Mouse (Mus musculus) hindbrain, embryonic 13.5 days (tissue): ENCODE results near the gene Btrc. TPM values are rescaled to one million over a fixed set of nuclear protein-coding genes. Genes with fewer than 3 reads are reported as not detected.
"Not testable (repeated sequence)": the region's sequence is repeated elsewhere in the genome, so short reads cannot be mapped to it uniquely, and the experiment has no call there.

ENCODE experiments used
- ATAC-seq: fragments of 200-750 bp; cut with Nextera tagmentation; 2 replicates; pipeline ENCODE4 v1.8.0; 2017; ENCODE audit warnings: moderate TSS enrichment; ENCODE audit not compliant: low FRiP score
- H3K27ac ChIP-seq: fragments of 300-500 bp; sonication (generic); 2 replicates; pipeline ENCODE4 v1.5.1; 2015; ENCODE audit warnings: inconsistent platforms, mild to moderate bottlenecking, moderate library complexity
- H3K27me3 ChIP-seq: fragments of 300-500 bp; sonication (generic); 2 replicates; pipeline ENCODE4 v1.6.1; 2015; ENCODE audit warnings: mild to moderate bottlenecking, inconsistent platforms
- H3K36me3 ChIP-seq: fragments of 300-500 bp; sonication (generic); 2 replicates; pipeline ENCODE4 v1.6.1; 2015; ENCODE audit warnings: mild to moderate bottlenecking, inconsistent platforms
- H3K4me1 ChIP-seq: fragments of 300-500 bp; sonication (generic); replicated peaks from 2 replicates; pipeline ENCODE4 v1.6.1; 2015; ENCODE audit warnings: inconsistent platforms
- H3K4me2 ChIP-seq: fragments of 300-500 bp; sonication (generic); 2 replicates; pipeline ENCODE4 v1.6.1; 2015; ENCODE audit warnings: inconsistent platforms, mild to moderate bottlenecking, moderate library complexity
- H3K4me3 ChIP-seq: fragments of 300-500 bp; sonication (generic); 2 replicates; pipeline ENCODE4 v1.5.1; 2015; ENCODE audit warnings: mild to moderate bottlenecking, inconsistent platforms
- H3K9ac ChIP-seq: fragments of 300-500 bp; sonication (generic); 2 replicates; pipeline ENCODE4 v1.6.1; 2015; ENCODE audit warnings: mild to moderate bottlenecking, inconsistent platforms
- H3K9me3 ChIP-seq: fragments of 300-500 bp; sonication (generic); 2 replicates; pipeline ENCODE4 v1.6.1; 2016; ENCODE audit warnings: inconsistent platforms
- WGBS: fragments of 180-500 bp; shearing (Covaris S2); methylation state at CpG from one replicate; pipeline ENCODE4 v1.1.7; 2015; 5-methylcytosine and 5-hydroxymethylcytosine counted together
- polyA plus RNA-seq: library from polyadenylated mRNA; unstranded; fragments of >200 nt; fragmentation: Nextera tagmentation; extraction: Ambion mirVana; gene quantifications from 2 replicates; pipeline ENCODE4 v1.2.1, GENCODE M21; 2015

Gene Btrc
- polyA plus RNA-seq, 1 experiment from 2014 or later, result 71.6 TPM

GRCm38 (mm10) chr19:45432351-45432750 lies 68.8 kb downstream of the Btrc start:
- H3K36me3 ChIP-seq, result no peaks in the 10 kb centered on the region
- no peak overlapping the region for H3K4me3 ChIP-seq
- peak overlapping the region; percentile 31 for H3K27ac ChIP-seq
- no peak overlapping the region for H3K4me2 ChIP-seq
- H3K9ac ChIP-seq, result no peak overlapping the region
- no peaks in the 10 kb centered on the region for H3K27me3 ChIP-seq
- ATAC-seq, result no peak
- H3K4me1 ChIP-seq, result peaks cover 20% of the 10 kb centered on the region
- WGBS, result 58% methylated on average over 3 of the region's 3 CpGs
- H3K9me3 ChIP-seq, result no peaks in the 10 kb centered on the region

GRCm38 (mm10) chr19:45436019-45436418 lies 72.5 kb downstream of the Btrc start:
- not testable (repeated sequence) for H3K9me3 ChIP-seq, H3K27ac ChIP-seq, H3K4me3 ChIP-seq, H3K27me3 ChIP-seq, H3K36me3 ChIP-seq, H3K4me2 ChIP-seq, ATAC-seq, H3K9ac ChIP-seq
- H3K4me1 ChIP-seq, result peaks cover 40% of the 10 kb centered on the region

DNA sequence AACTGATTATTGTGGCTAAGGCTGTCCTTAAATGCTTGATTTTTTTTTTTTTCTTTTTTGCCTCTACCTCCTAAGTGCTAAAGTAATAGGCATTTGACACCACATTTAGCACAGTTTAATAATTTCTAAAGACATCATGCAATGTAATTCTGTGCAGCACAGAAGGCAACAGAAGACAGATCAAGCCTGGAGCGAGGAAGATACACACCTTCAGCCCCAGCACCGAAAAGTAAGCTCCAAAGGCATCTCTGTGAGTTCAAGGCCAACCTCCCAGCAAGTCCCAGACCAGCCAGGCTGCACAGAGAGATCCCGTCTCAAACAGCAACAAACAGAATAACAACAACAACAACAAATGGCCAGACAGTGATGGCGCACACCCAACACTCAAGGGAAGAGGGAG lies 73.6 kb downstream of the Btrc start:
- Histone ChIP-seq H3K9ac (no peak overlapping the region), H3K36me3 (no peaks in the 10 kb centered on the region), H3K27ac (no peak overlapping the region), H3K27me3 (no peaks in the 10 kb centered on the region), H3K9me3 (no peaks in the 10 kb centered on the region), H3K4me2 (no peak overlapping the region), H3K4me1 (peaks cover 43% of the 10 kb centered on the region), H3K4me3 (no peak overlapping the region)
- ATAC-seq, result no peak
- 83% methylated on average over 4 of the region's 4 CpGs for WGBS

DNA sequence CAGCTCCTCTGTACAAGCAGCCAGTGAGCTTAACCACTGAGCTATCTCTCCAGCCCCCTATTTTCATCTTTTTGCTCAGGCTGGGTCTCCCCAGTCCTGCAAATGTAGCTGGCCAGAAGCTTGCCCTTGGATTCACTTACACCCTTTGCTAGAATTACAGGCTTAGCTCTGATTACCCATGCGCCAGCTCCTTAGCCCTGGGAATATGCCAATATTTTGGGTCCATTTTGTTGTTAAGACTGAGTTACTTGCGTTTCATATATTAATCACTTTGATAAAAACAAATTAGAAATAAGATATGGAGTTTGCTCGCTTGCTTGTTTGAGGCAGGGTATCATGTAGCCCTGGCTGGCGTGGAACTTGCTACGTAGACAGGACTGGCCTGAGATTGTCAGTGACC lies 74.7 kb downstream of the Btrc start:
- Histone ChIP-seq H3K9me3 (no peaks in the 10 kb centered on the region), H3K4me2 (no peak overlapping the region), H3K36me3 (no peaks in the 10 kb centered on the region), H3K4me3 (no peak overlapping the region), H3K4me1 (peaks cover 33% of the 10 kb centered on the region), H3K9ac (no peak overlapping the region), H3K27me3 (no peaks in the 10 kb centered on the region), H3K27ac (no peak overlapping the region)
- ATAC-seq, result no peak
- WGBS, result 91% methylated on average over 5 of the region's 5 CpGs

- H3K4me3 ChIP-seq, result no peak overlapping the region
- 58% methylated on average over 6 of the region's 6 CpGs for WGBS
- no peak overlapping the region for H3K4me2 ChIP-seq
- no peaks in the 10 kb centered on the region for H3K9me3 ChIP-seq
- H3K36me3 ChIP-seq, result no peaks in the 10 kb centered on the region
- H3K9ac ChIP-seq, result no peak overlapping the region
- peaks cover 32% of the 10 kb centered on the region for H3K4me1 ChIP-seq
- ATAC-seq, result no peak
- H3K27me3 ChIP-seq, result 0 out of 2 replicates have a peak, but pooled peaks cover 3% of the 10 kb centered on the region
- peak overlapping the region; percentile 53 for H3K27ac ChIP-seq
These were observed 75.7 kb downstream of the Btrc start for GRCm38 (mm10) chr19:45438928-45439846.

DNA sequence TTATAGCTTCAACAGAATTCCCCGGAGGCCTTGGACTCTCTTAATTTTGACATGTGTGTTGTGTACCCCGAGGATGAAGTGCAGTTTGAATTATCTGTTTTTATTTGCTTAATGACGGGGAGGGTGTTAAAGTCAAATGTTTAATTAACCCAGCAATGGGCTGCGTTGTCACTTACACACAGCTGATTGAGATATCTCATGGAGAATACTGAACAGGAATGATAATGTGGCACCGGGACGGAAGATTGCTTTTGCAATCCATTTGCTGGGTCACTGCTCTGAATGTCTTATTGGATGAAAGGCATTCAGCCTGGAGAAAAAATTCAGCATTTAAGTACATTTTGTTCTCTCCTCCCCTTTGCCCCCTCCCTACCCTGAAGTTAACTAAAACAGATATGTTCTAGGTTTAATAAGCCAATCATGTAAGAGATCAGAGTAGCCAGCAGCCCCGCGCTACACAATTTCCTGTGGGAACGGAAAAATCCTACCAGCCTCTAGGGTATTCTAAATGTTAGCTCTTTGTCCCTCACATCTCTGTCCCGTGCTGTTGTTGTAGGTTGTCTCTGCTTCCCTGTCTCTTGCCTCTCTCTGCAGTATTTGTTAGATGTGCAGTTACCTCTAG lies 77.1 kb downstream of the Btrc start:
- no peak overlapping the region for H3K4me3 ChIP-seq
- H3K27ac ChIP-seq, result peak overlapping the region; percentile 80
- H3K9ac ChIP-seq, result no peak overlapping the region
- H3K27me3 ChIP-seq, result 0 out of 2 replicates have a peak, but pooled peaks cover 4% of the 10 kb centered on the region
- ATAC-seq, result 0 out of 2 replicates have a peak, but pooled peaks have one; percentile 49
- H3K4me2 ChIP-seq, result peak overlapping the region; percentile 9; the same call in 1 of the 2 replicates
- no peaks in the 10 kb centered on the region for H3K9me3 ChIP-seq
- 27% methylated on average over 10 of the region's 10 CpGs for WGBS
- no peaks in the 10 kb centered on the region for H3K36me3 ChIP-seq
- peaks cover 33% of the 10 kb centered on the region for H3K4me1 ChIP-seq

GRCm38 (mm10) chr19:45441717-45442116 lies 78.2 kb downstream of the Btrc start:
- Histone ChIP-seq H3K4me1 (peaks cover 40% of the 10 kb centered on the region), H3K27ac (peak overlapping the region; percentile 60), H3K4me3 (no peak overlapping the region), H3K27me3 (0 out of 2 replicates have a peak, but pooled peaks cover 4% of the 10 kb centered on the region), H3K36me3 (no peaks in the 10 kb centered on the region), H3K9ac (no peak overlapping the region), H3K4me2 (no peak overlapping the region), H3K9me3 (no peaks in the 10 kb centered on the region)
- ATAC-seq, result no peak
- WGBS, result 40% methylated on average over 7 of the region's 7 CpGs

DNA sequence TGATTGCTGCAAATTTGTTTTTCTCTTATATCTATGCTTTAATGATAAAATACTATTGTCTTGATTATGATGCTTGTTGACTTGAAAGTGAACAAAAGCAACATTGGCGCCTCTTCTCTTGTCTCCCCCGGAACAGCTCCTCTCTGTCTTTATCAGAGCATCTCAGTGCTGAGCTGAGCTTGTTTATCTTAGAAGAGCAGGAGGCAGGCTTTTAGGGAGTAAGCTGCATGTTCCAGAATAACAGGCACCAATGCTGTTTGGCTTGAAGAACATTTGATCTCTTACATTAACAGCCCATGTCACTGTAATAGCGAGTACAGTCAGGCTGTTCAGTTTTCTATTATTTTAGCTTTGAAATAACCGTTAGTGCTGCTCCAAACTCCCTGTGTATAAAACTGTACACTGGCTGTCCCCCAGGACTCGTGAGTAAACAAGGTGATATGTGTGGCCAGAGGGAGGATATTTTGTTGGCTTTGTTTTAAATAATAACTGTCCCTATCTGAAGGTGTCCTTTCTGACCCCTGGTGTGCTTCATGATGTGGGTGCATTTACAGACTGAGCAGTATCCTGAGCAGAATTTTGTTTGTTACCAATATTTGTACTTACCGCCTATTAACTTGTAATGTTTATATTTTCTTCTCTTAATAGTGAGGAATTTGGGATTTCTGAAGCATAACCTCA lies 81.9 kb downstream of the Btrc start:
- peaks cover 41% of the 10 kb centered on the region for H3K4me1 ChIP-seq
- H3K9ac ChIP-seq, result 0 out of 2 replicates have a peak overlapping the region, but pooled peaks have one; percentile 13
- H3K4me2 ChIP-seq, result no peak overlapping the region
- WGBS, result 61% methylated on average over 6 of the region's 6 CpGs
- no peaks in the 10 kb centered on the region for H3K36me3 ChIP-seq
- no peak overlapping the region for H3K4me3 ChIP-seq
- ATAC-seq, result no peak
- H3K9me3 ChIP-seq, result no peaks in the 10 kb centered on the region
- peak overlapping the region; percentile 66; the same call in 1 of the 2 replicates for H3K27ac ChIP-seq
- peaks cover 4% of the 10 kb centered on the region; the same call in 1 of the 2 replicates for H3K27me3 ChIP-seq

GRCm38 (mm10) chr19:45446631-45447030 lies 83.1 kb downstream of the Btrc start:
- H3K4me2 ChIP-seq, result peak overlapping the region; percentile 25
- peak; percentile 89 for ATAC-seq
- H3K9ac ChIP-seq, result no peak overlapping the region

DNA sequence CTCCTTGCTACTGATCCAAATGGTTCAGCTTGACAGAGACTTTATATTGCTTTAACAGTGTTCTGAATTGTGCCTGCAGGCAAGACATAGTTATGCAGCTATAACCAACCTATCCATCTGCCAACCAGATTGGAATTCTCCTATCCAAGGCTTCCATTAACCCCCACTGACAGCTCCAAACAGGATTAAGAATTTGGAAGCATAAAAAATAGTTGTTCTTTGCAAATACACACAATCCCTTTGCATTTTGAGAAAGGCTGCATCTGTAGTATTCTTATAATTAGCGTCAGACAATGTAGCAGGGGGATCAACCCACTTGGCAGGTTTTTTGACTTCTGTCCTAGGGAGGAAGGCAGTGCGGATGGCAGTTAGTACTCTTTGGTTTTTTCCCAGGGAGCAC lies 83.7 kb downstream of the Btrc start:
- peaks cover 28% of the 10 kb centered on the region for H3K4me1 ChIP-seq
- ATAC-seq, result 0 out of 2 replicates have a peak, but pooled peaks have one; percentile 57
- no peak overlapping the region for H3K4me2 ChIP-seq
- H3K9ac ChIP-seq, result no peak overlapping the region
- peak overlapping the region; percentile 76 for H3K27ac ChIP-seq
- H3K27me3 ChIP-seq, result peaks cover 4% of the 10 kb centered on the region; the same call in 1 of the 2 replicates
- no peaks in the 10 kb centered on the region for H3K36me3 ChIP-seq
- WGBS, result 71% methylated on average over 2 of the region's 2 CpGs
- H3K4me3 ChIP-seq, result no peak overlapping the region
- H3K9me3 ChIP-seq, result no peaks in the 10 kb centered on the region

More at GRCm38 (mm10) chr19:45446631-45447030, 83.1 kb downstream of the Btrc start:
- Histone ChIP-seq H3K36me3 (no peaks in the 10 kb centered on the region), H3K9me3 (no peaks in the 10 kb centered on the region), H3K27me3 (peaks cover 4% of the 10 kb centered on the region; the same call in 1 of the 2 replicates), H3K4me3 (no peak overlapping the region), H3K27ac (peak overlapping the region; percentile 76), H3K4me1 (peaks cover 32% of the 10 kb centered on the region)
- 24% methylated on average over 7 of the region's 7 CpGs for WGBS

DNA sequence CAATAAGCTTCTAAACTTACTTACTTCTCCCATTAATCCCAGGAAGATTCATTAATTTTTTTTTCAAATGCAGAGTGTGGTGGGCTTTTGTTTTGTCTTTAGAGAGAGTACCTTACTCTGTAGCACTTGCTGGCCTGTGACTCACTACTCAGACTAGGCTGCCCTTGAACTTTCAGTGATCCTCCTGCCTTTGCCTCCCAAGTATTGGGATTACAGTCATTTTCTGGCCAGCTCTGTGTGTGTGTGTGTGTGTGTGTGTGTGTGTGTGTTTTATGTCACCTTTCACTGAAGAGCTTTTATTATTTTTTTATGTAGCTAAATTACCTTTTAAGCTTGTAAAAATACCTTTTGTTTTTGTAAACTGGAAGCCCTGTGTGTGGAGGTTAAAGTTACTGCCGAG lies 84.4 kb downstream of the Btrc start:
- no peak overlapping the region for H3K4me2 ChIP-seq
- WGBS, result 94% methylated on average over 1 of the region's 1 CpGs
- H3K4me1 ChIP-seq, result peaks cover 28% of the 10 kb centered on the region
- H3K4me3 ChIP-seq, result no peak overlapping the region
- no peaks in the 10 kb centered on the region for H3K9me3 ChIP-seq
- no peak for ATAC-seq
- H3K27me3 ChIP-seq, result peaks cover 4% of the 10 kb centered on the region; the same call in 1 of the 2 replicates
- H3K36me3 ChIP-seq, result no peaks in the 10 kb centered on the region
- no peak overlapping the region for H3K9ac ChIP-seq
- H3K27ac ChIP-seq, result no peak overlapping the region; the same call in 1 of the 2 replicates

- Histone ChIP-seq H3K4me3 (no peak overlapping the region), H3K9ac (no peak overlapping the region), H3K4me1 (peaks cover 12% of the 10 kb centered on the region), H3K36me3 (no peaks in the 10 kb centered on the region; the same call in 1 of the 2 replicates), H3K9me3 (no peaks in the 10 kb centered on the region), H3K27ac (no peak overlapping the region), H3K4me2 (no peak overlapping the region), H3K27me3 (peaks cover 14% of the 10 kb centered on the region)
- ATAC-seq, result no peak
- 90% methylated on average over 3 of the region's 3 CpGs for WGBS
These were observed 90.9 kb downstream of the Btrc start for GRCm38 (mm10) chr19:45454391-45454790.
